Mouse (Mus musculus): Measurements from ENCODE around the gene Stt3a. TPM values are rescaled to one million over a fixed set of nuclear protein-coding genes. Genes with fewer than 3 reads are reported as not detected.

The Stt3a gene
- polyA plus RNA-seq (2021; fragmentation: Nextera tagmentation): 67.4 and 80.9 TPM in 2 replicates
- long read RNA-seq, experiment 1, full-length matches to known transcripts: 25 of 48 reads
- long read RNA-seq, experiment 1, partial matches to known transcripts: 7 of 48 reads
- long read RNA-seq, experiment 1, other reads (novel, unspliced or antisense): 16 of 48 reads
- long read RNA-seq, experiment 2, full-length matches to known transcripts: 182 of 200 reads
- long read RNA-seq, experiment 2, partial matches to known transcripts: 11 of 200 reads
- long read RNA-seq, experiment 2, other reads (novel, unspliced or antisense): 7 of 200 reads

DNA sequence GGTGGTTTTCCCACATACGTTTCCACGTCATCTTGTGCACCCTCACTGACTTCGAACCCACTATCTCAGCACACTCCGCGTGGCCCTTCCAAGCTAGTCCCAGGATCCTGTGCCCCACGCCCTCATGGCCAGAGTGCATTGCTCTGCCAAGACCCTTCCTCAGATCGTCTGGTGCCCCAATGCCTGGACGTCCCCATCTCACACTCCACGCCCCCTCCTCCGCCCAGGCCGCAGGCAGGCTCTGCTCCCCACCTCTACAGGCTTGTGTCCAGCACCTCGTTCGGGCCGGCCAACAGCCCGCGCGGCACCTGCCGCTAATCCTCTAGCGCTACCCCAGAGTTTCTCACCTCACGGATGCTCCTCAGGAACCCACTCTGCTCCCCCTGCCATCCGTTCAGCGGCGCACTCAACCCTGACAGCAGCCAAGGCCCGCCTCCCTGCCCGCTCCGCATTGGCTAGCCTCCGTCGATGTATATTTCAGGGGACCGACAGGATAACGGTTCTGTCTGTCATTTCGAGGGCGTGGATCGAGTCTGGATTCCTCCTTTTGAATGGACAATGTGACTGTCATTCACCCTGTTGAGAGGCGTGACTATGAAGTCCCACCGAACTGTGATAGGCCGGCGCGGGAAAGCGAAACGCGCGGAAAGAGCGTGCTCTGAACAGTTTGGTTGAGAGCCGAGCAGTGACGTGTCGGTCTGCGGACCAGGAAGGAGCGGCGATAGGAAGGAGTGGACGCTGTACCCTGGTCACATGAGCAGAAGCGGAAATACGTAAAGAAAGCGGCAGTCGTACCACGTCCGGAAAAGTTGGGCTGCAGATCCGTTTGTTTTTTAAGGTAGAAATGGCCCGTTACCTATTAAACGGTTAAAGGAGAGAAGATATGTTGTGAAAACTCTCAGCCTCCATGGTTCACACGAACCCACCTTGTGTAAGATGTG is at the start of gene Stt3a:
Stt3a (minus strand) TSS at position 477 of the 941 bp plus-strand sequence.

DNA sequence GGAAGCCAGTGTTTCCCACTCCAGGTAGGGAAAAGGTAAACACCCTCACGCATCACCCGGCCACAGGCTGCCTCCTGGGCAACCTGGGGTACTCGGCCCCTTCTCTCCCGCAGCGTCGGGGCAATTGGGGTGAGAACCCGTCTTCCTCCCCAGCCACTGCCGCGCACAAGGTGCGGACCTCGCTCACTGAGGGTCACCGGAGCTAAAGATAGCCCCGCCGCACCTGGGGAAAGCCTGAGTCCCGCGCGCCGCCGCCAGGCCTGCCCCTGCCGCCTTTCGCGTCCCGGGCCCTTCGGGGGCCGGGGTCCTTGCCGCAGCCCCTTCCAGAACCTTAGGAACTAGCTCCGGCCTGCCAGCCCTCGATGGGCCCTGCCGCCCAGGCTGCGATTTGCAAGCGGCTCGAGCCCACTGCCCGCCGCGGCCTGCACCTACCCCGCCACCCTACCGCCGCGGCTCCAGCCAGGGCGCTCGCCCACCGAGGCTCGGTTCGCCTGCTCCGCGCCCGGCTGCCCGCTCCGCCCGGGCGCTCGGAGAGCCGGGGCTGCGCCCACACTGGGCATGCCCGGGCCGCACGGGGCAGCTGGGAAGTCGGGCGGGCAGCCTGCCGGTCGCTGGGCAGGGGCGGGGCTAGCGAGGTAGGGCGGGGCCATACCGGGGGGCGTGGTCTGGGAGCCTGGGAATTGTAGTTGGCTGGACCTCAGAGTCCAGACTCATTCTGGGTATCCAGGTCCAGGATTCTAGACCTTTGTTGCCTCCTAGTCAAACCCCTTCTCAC is 29.5 kb upstream of the Stt3a start, which contains the start of gene Ei24:
Ei24 (minus strand) TSS at position 613 of the 775 bp plus-strand sequence.

DNA sequence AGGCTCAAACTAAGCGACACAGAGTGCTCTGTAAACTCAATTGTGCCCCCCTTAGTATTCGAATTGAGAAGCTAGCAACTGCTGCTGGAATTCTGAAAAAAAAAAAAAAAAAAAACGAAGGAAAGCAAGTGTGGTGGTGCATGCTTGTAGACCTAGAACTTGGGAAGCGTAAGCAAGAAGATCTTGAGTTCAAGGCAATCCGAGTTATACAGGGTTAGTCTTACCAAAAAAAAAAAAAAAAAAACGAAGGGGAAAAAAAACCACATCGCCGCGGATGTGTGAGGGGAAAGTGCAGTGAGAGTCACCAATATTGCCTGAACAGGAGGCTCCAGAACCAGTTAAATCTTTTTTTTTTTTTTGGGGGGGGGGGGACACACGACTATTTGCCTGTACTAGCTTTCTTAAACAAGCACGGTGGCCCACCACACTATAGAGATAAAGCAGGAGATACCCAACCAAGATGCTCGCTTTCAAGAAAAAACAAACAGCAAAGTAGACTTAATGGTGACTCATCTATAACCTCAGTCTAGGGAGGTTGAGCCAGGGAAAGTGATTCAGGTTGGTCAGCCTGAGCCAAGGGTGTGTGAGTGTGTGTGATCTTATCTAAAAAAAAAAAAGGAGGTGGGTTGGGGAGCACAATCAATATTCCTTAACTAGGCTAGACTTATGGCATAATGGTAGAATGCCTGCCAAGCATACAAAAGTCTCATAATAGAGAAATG is 40.3 kb downstream of the Stt3a start, which contains the start of gene Chek1:
Chek1 (minus strand) TSS at position 32 of the 722 bp plus-strand sequence.

DNA sequence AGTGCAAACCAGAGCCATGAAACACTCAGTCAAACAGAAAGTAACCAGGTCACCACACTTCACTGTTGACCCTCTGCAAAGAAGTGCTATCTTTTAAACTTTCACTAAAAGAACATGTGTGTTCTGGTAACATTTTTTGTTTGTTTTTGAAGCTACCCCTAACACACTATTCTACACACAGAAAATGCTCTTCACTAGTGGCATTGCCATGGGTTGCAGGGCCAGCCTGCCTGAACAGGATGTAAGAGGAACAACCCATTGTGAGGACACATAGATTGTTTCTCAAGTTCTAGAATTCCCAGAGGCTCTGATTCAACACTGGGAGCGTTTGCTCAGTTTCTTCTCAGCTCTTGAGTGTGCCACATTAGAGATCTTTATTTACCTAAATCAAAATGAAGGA is 74.6 kb downstream of the Stt3a start, which contains the start of gene Acrv1:
Acrv1 (plus strand) TSS at position 301 of the 400 bp plus-strand sequence.

Other genes with a start within 250 kb of the Stt3a start
- not detected in 2 replicates for gene Gm5615, start 225.7 kb downstream of the Stt3a start, polyA plus RNA-seq (2021; fragmentation: Nextera tagmentation)
- not detected in 2 replicates for gene Gm17689, start 185.0 kb downstream of the Stt3a start, polyA plus RNA-seq (2021; fragmentation: Nextera tagmentation)
- gene A630095E13Rik, start 124.3 kb downstream of the Stt3a start, polyA plus RNA-seq (2021; fragmentation: Nextera tagmentation): not detected in 2 replicates
- gene Acrv1, start 74.5 kb downstream of the Stt3a start, polyA plus RNA-seq (2021; fragmentation: Nextera tagmentation): not detected in 2 replicates
- gene Chek1, start 40.6 kb downstream of the Stt3a start, polyA plus RNA-seq (2021; fragmentation: Nextera tagmentation): 1.1 and 1.6 TPM in 2 replicates
- gene Ei24, start 29.7 kb upstream of the Stt3a start, polyA plus RNA-seq (2021; fragmentation: Nextera tagmentation): 11.2 and 12.2 TPM in 2 replicates
- 474 and 503 TPM in 2 replicates for gene Fez1, start 54.2 kb upstream of the Stt3a start, polyA plus RNA-seq (2021; fragmentation: Nextera tagmentation)